Mouse (Mus musculus): ENCODE results near the gene Cd55. TPM values are rescaled to one million over a fixed set of nuclear protein-coding genes. Genes with fewer than 3 reads are reported as not detected.
"Not testable (repeated sequence)": the region's sequence is repeated elsewhere in the genome, so short reads cannot be mapped to it uniquely, and the experiment has no call there.

The Cd55 gene
- polyA plus RNA-seq (2012; rRNA removed) = 6.2 and 7.3 TPM in 2 replicates

DNA sequence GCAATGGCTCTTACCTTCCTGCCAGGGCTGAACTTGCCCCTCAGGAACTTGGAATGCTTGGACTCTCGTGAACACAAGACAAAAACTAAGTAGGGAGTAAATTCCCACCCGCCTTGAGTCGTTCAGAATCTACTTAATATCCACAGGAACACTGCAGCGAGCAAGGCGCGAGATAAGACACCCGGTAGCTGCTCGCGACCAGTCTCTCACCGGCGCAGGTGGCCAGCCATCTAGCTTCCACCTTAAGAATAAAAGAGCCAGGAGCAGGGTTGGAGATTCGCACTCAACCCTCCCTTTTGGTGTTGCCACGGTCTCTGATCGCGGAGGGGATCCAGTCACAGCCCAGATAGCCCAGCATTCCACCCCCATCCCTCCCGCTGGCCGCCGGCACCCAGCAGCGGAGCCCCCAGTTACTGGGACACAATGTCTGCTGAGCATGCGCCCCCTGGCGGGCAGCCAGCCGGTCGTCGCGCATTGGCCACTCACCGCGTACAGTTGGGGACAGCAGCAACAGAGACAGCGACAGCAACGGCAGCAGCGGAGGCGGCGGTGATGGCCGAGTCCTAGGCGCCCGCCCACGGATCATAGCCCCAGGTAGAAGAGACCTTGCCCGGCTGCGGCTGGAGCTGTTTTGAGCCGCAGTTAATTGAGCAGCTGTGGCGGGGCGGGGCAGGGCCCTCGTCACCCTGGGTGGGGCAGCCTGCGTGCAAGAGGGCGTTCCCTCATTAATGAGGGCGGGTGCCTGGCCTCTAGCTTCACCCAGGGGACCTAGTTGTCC lies at the start of gene Cd55:
Gene Cd55, minus strand, starts transcription at position 661 of the 778 bp plus-strand sequence.
- DNase-seq (ENCODE audit: extremely low spot score in 1 of 2, low spot score in 1 of 2) = peak; percentile 70 to 86

DNA sequence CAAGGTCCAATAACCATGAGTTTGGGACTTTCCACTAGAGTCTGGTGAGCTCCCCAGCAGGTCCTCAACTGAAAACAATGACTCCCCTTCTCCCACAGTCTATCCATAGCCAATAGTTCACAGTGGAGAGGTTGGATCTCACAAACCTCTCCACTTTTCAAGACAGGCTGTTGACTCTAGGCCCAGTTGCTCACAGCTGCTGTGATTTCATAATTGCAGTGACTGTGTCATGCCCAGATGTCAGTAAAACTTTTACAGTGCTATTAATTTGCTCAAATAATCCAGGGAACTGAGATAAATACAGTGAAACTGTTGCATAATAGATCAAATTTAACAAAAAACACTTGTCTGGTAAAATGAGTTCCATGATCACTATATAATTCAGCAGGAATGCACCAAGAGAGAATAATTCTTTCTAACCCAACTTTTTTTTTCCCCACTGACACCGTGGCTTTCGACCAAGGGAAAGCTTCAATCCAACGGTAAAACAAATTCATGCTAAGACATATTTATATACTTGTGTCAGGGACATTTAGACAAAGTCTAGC lies 49.4 kb upstream of the Cd55 start:
- DNase-seq (ENCODE audit: extremely low spot score in 1 of 2, low spot score in 1 of 2) = no peak

DNA sequence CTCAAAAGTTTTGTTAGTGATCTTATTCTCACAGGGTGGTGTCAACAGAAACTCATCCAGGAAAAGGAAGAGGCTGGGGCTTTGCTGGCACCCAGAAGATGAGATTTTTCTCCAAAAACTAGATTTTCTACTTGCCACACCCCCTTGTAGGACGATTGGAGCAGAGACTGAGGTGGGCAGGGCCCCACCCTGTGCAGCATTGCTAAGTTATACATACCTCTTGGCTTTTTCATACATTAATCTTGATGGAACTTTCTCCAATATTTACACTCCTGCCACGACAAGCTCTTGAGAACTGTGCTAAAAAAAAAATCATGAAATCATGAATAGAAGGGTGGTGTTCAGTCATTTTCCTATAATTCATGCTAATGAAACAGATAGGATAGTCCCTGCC lies 46.4 kb upstream of the Cd55 start:
- DNase-seq (ENCODE audit: extremely low spot score in 1 of 2, low spot score in 1 of 2) = no peak

DNA sequence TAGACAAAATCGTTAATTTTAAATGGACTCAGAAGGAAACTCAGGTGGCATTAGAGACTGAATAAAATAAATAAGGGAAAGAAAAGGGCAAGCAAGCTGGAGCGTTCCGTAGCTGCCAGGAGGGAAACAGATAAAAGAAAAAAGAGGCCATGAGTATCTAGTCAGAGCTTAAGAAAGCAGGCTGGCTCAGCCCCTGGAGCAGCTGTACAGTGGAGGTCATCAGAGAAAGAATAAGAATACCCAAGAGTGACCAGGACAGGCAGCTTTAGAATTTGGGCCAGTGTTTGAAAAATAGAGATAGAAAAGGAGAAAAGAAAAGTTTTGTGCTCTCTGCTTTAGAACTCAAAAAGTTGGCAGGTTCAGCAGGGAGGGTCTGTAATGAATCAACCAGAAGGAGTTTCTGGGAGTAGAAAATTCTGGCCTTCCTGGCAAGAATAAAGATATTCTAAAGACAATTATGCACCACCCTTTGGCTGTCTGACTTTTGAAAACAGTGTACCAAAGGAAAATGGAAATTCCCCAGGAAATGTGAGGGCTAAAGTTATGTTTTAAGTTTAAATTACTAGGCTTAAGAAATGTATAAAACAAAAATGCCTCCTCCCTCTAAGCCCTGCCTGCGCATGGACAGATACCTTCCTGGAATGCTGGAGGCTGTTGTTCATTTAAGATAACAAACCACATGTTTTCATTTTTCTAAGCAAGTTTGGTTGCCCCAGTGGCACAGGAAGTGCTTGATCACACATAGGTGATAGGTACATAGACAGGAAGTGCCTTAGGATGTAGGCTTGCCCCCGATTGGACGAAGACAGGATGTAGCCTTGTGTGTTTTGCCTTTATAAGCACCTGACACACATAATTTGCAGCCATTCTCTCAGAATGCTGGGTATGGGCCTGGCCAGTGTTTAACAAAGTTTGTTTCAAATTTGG lies 45.7 kb upstream of the Cd55 start:
- no peak for DNase-seq (ENCODE audit: extremely low spot score in 1 of 2, low spot score in 1 of 2)

DNA sequence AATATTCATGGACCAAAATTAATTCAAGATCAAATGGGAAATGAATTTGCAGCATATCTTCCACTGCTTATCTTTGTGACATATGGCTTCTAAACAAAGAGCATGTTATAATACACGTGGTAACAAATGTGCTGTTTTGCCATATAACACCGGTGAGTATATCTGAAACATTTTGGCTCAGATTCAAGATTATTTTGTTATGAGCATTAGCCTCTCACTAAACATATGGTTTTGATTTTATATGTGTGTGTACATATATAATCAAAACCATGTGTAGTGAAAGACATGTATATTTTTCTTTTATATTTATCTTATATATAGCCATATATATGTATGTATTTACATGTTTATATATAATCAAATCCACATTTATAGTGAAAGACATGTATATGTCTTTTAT lies 44.9 kb upstream of the Cd55 start:
- no peak for DNase-seq (ENCODE audit: extremely low spot score in 1 of 2, low spot score in 1 of 2)

DNA sequence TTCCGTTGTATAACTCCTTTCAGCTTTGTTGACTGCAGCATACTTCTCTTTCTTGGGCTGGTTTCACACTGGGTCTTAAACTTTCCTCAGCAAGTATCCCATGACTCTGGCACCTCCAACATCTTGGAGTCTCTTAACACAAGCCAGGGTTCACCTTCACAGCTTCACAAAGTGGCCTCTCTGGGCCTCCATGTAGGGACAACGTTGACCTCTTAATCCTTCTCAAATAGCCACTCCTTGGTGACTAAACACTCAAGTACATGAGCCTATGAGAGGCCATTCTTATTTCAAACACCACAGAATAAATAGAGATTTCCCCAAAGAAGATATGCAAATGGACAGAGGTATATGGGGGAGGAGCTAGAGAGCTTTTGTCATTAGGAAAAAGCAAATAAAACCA lies 37.4 kb upstream of the Cd55 start:
- DNase-seq (ENCODE audit: extremely low spot score in 1 of 2, low spot score in 1 of 2) = no peak

DNA sequence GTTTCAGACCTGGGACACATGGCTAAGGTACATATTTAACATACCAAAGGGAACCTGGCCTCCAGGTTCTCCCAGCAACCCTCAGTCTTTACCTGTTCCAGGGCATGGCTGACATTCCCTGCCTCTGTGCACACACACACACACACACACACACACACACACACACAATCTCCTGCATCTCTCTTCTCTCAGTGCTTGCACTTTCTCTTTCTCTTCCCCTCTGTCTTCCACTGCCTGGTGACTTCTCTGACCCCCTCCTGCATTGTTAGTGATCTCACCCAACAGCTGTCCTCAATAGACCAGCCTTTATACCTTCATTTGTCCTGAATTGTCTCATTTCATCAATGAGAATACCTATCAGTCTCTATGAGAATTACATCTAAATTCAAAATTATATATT lies 35.8 kb upstream of the Cd55 start:
- DNase-seq (ENCODE audit: extremely low spot score in 1 of 2, low spot score in 1 of 2) = no peak

DNA sequence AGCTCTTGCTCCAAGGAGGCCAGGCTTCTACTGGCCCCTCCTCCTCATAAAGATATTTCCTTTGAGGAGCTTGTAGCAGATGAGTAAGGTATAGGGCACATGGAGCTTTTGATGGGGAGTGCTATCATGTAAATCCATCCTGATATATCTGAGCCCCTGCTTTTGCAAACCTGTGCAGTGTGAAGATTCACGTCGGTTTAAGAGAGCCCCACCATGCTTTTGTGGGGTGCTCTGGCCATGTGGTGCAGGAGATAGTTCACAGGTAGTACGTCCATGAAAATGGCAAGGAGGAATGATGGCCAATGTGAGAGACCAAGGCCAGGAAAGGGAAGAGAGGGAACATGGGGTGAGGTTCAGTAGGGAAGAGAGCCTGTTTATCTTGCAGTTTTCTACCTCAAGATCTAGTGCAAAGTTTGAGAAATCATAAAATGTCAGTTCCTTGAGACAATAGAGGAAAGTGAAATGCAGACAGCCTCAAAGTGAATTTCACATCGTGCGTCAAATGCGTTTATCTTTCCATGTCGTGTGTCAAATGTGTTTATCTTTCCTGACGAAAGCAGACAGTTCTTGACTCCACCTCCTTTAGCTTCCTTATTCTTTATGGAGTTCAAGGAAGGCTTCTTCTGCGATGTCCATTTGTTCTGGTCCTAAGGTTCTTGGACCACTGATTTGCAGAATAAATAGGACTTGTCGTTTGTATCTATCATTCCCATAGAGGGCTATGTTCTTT lies 24.4 kb upstream of the Cd55 start:
- no peak for DNase-seq (ENCODE audit: extremely low spot score in 1 of 2, low spot score in 1 of 2)

DNA sequence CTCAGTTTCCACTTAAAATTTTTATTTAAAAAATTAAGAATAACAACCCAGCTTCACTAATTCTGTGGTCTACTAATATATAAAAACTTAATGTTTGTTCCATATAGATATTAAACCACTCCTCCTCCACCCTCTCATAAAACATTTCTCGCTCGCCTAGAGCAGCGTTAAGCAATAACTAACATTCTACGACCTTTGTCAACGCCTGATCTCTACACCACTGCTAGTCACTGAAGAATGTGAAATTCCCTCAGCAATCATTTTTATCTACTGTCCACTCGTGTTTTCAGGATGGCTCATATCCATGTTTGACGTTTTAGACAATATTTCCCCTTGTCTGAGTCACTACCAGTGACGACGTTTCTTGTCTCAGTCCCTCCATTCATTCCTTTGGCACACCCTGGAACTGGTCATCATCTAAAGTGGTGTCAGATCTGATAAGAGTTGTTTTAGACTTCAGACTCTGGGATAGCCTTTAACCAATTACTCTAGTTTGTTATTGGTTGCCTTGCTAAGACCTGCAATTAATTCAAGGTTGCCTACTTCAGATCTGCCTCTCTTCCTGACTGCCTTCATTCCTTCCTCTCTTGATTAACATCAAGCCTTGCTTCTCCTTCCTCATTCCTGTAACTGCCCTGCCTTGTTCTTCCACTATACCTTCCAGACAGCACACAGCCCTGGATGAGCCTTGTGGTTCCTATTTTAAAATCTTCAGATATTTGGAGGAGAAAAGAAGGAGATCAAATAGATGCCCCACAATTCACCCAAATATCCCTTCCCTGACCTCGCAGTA lies 23.5 kb upstream of the Cd55 start:
- no peak for DNase-seq (ENCODE audit: extremely low spot score in 1 of 2, low spot score in 1 of 2)

DNA sequence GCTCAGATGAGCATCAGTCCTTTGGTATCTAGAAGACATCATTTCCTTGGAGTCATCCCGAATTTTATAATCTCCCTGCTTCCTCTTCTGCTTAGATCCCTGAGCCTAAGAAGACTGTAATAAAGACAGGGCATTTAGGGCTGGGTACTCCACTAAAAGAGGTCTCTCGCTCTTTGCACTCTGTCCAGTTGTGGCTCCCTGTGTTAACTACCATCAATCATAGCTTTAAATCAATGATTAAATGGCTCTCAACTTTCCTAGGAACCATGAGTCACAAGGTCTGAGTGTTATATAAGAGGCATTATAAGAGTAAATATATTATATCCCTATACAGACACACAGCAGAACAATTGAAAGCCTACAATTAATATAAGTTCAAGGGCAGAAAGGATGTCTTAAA lies 22.8 kb upstream of the Cd55 start:
- no peak for DNase-seq (ENCODE audit: extremely low spot score in 1 of 2, low spot score in 1 of 2)

DNA sequence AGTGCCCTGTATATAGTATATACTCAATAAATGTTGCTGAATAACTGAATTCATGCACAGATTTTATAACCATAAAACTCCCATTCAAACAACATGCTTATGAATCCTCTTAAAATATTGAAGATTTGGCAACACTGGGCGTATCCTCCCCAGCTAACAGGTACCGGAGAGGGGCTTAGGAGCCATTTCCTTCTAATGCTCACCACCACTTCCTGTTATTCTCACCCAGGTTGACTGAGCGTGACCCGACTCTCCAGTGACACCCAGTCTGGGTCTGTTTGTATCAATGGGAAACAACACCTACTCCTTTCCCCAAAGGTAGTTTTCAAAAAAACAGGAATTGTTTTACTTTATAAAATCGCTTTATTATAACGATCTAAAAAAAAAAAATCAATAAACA lies 12.4 kb upstream of the Cd55 start:
- DNase-seq (ENCODE audit: extremely low spot score in 1 of 2, low spot score in 1 of 2) = no peak

DNA sequence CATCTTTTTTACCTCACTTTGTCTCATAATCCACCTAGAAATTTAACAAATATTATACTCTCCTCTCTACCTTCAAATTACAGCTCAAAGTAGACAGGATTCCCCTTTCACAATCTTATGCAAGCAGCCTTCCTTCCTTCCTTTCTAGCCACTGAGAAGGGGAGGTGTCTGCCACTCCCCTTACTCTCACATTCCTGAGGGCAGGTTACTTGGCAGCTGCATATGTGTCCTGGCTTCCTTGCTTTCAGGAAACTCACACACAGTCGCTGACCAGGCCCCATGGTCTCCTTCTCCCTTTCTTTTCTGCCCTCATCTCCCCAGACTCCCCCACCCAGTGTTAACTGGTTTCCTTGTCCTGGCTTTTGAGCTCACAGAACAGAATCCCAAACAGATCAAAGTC lies 11.7 kb upstream of the Cd55 start:
- no peak for DNase-seq (ENCODE audit: extremely low spot score in 1 of 2, low spot score in 1 of 2)

DNA sequence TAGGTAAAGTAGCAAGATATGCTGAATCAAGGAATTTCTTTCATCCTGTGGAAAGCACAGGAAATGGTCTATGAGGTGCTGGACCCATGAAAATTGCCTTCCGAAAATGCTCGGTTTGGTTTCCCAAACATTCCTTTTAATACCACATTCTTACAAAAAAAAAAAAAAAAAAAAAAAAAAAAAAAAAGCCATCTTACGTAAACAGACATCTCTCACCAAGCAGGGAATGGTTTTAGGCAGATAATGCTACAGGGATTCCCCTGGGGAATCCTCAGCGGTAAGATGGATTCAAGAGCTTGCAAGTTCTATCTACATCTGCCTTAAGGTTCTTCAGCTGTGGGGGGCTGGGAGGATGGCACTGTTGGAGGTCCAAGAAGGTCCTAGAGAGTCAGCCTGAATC lies 7.5 kb upstream of the Cd55 start:
- no peak for DNase-seq (ENCODE audit: extremely low spot score in 1 of 2, low spot score in 1 of 2)

DNA sequence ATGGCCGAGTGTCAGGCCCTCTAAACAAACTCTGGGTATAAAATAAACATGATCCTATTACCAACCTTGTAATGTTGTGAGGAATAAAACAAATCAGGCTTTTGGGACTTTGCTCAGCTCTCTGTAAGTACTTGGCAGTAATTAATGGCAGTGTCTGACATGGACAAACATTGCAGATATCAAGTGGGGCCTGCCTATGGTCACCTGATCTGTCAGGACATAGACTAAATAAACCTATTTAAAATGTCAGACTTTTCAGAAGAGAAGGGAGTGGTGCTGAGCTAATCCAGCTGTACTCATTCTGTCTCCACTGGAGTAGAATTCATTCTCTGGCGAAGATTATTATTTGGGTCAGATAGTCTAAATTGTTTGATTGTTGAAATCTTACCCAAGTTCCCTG lies 4.9 kb upstream of the Cd55 start:
- DNase-seq (ENCODE audit: extremely low spot score in 1 of 2, low spot score in 1 of 2) = no peak

DNA sequence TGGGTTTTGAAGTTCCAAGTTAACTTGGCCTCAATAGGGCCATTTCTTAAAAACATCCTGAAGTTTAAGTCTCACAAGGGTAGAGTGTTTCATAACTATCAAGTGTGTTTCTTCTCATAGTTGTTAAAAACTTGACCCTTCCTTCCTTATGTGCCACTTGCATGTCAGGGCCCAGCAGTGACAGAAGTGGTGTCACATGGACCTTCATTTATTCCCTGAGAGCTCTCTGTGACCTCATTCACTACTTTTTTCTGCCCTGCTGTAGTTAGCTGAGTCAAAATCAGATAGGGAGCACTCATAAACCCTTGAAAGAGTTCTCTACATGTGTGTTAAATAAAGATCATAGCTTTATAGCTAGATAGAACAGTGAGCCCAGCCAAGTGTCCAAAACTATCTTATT lies 1.6 kb upstream of the Cd55 start:
- DNase-seq (ENCODE audit: extremely low spot score in 1 of 2, low spot score in 1 of 2) = no peak

DNA sequence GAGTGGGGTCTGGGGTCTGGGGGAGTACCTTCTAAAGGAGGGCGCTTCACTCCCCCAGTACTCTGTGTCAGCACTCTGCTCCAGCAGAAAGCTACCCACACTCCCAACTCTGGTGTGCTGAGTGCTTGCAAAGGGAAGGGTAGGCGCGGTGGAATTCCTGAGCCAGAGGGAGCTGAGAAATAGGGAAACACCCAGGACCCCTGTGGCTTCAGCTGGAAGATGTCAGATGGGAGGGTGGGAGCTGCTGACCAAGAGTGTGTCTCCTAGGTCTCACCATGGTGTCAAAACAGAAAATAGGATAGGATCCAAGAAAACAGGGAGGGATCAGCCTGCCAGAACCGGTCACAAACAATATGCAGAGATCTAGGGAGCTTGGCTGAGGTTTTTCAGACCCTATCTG lies 323 bp upstream of the Cd55 start:
- peak in 1 of 2 experiments; percentile 38 for DNase-seq (ENCODE audit: extremely low spot score in 1 of 2, low spot score in 1 of 2)

DNA sequence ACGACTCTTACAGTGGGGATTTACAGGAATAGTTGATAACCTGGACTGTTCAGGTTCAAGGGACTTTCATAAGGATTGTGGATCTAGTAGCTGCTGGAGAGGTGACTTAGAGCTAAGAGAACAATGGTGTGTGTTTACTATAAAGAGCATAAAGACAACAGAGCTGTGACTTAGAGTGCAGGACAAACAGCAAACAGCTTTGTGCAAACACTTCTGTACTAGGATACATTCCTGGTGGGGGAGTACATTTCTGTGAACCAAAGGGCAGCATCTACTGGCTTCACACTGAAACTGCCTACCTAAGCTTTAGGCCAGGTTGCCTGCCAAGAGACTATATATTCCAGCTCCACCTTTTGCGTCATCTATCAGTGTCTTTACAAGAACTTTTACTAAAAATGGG lies 7.4 kb downstream of the Cd55 start:
- DNase-seq (ENCODE audit: extremely low spot score in 1 of 2, low spot score in 1 of 2) = no peak

DNA sequence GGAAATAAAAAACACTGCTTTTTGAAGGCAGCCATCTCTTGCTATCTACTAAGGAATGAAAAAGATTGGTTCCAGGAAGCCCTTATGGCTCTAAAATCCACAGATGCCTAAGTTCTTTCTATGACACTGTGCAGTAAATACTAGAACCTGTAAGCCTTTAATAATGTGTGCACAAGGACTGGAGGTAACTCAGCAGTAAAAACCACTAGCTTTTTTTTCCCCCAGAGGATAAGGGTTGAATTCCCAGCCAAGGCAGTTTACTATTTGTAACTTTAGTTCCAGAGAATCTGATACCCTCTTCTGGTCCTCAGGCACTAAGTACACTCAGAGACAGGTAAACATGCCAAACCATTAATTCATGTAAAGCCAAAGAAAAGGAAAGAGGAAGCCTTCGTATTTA lies 19.6 kb downstream of the Cd55 start:
- not testable (repeated sequence) for DNase-seq (ENCODE audit: extremely low spot score in 1 of 2, low spot score in 1 of 2)

DNA sequence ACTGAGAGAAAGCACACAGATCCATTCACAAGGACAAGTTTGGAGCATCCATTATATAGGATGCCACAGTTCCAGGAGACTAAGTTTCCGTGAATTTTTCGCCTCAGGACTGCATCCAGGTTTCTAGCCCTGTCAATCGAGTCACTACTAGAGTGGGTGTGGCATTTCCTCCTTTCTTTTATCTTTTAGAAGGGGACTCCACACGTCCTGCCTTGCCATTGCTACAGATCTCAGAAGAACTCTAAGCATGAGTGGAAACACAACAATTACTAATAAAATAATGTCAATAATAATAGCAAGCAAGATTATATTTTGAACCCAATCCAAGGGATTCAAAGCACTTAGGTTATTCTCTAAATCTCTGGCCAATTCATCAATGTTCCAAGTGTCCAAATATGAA lies 31.6 kb downstream of the Cd55 start:
- DNase-seq (ENCODE audit: extremely low spot score in 1 of 2, low spot score in 1 of 2) = no peak

DNA sequence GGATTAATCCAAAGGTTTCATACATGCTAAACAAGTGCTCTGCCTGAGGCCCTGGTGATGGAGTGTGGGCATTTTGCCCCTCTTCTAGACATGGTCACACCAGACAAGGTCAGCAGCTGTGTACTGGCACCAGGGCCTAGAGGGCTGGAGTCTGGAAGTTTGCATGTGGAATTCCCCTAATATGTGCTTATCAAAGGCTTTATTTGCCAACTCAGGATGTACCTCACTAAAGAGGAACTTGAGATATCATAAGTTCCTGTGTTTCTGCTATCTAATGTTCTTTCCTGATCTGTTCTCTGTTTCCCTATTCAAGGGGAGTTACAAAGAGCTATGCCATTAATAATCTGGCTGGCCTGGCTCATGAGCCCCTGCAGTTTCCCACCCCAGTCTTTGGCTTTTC lies 33.9 kb downstream of the Cd55 start:
- DNase-seq (ENCODE audit: extremely low spot score in 1 of 2, low spot score in 1 of 2) = not testable (repeated sequence)
